Mouse (Mus musculus) layer of hippocampus, postnatal 36 days (tissue): Measurements from ENCODE around the gene Ppp2r5c. TPM values are rescaled to one million over a fixed set of nuclear protein-coding genes. Genes with fewer than 3 reads are reported as not detected.

Source experiments
- total RNA-seq, 2 experiments: library from RNA; stranded (reverse); gene quantifications; 2 replicates each; pipeline ENCODE4 v1.2.3; 2021

Gene Ppp2r5c
- total RNA-seq, 2 experiments from 2014 or later, result 228 to 249 TPM

Other genes starting within 250 kb of the Ppp2r5c start
- gene Dio3, start 168.1 kb upstream of the Ppp2r5c start, total RNA-seq, result 1 to 10 TPM; 4.2 to 4.4 TPM
- 100 to 1,000 TPM; 282 to 292 TPM for gene Dync1h1, start 154.3 kb downstream of the Ppp2r5c start, total RNA-seq
- gene 1700001K19Rik, start 235.5 kb downstream of the Ppp2r5c start, total RNA-seq, result not detected